Mouse (Mus musculus) B cell, adult 2 months (primary cell): Measurements from ENCODE around the gene Ppp6r3.

Source experiments
- DNase-seq, 2 experiments: peaks; one replicate each; pipeline ENCODE4 v3.0.0; 2022

Gene Ppp6r3

GRCm38 (mm10) chr19:3429156-3429816 lies 146.3 kb downstream of the Ppp6r3 start:
- no peak for DNase-seq

GRCm38 (mm10) chr19:3428057-3428830 lies 147.3 kb downstream of the Ppp6r3 start:
- DNase-seq = no peak

- no peak for DNase-seq
Observed at GRCm38 (mm10) chr19:3424214-3424613, 151.3 kb downstream of the Ppp6r3 start.

- DNase-seq = no peak
Observed at GRCm38 (mm10) chr19:3422981-3423380, 152.6 kb downstream of the Ppp6r3 start.

GRCm38 (mm10) chr19:3422488-3422887 lies 153.1 kb downstream of the Ppp6r3 start:
- no peak for DNase-seq

GRCm38 (mm10) chr19:3419251-3419650 lies 156.3 kb downstream of the Ppp6r3 start:
- DNase-seq = no peak

- peak; percentile 15 to 19 for DNase-seq
Observed at GRCm38 (mm10) chr19:3414268-3414733, 161.2 kb downstream of the Ppp6r3 start, which contains the start of gene Gal. TSS of gene Gal (minus strand) at chr19:3414544.

GRCm38 (mm10) chr19:3405531-3406281 lies 169.8 kb downstream of the Ppp6r3 start:
- DNase-seq = no peak
